ENCODE assay signal across 15 mouse cellular contexts in the genomic region with DNA sequence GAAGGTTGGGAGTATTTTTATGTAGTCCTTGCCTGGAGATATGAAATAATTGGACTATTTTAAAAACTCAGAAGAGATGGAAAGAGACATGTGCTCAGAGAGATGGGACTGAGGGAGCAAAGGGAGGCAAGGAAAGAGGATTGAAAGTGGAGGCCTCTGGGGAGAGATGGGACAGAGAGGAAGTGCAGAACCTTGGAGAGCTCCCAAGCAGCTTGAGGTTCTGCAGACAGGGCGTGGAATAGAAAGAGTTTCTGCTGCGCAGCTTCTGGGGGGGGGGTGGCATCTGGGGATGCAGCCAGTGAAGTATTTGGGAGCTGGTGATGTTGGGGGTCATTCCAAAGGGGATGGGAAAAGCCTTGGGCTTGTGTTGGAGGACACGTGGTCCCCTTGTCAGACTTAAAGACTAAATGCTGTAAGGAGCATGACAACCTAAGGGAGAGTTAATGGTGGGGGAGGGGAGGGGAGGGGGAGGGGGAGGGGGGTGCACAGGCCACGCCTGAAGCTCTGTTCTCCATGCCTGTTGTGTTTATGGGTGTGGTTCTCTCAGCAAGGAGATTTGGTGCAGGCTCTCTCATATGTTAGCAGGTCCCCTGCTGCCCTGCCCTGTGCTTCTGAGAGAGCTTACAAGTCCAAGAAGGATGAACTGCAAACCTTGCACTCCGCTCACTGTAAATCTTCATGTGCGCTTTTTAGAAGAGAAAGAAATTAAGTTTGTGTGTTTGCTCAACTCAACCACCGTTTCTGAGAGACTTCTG. TPM values are rescaled to one million over a fixed set of nuclear protein-coding genes. Genes with fewer than 3 reads are reported as not detected.
DNase-seq lines count a peak whose midpoint lies in the region; ATAC-seq and TF ChIP-seq lines count a peak whose summit lies in the region.
"Had no signal": no experiment of that assay in that cellular context is flagged by ENCODE, and none has a peak within 500 bp of the region (broad histone marks: within the 10 kb centered on the region; RNA-seq: fewer than 3 reads in every experiment).

No protein-coding gene starts in this region.

- no peak overlapping the region for H3K4me3 ChIP-seq in thymus, adult 2 months (ENCODE audit: control insufficient read depth, insufficient read depth, low read length)
- no peak overlapping the region for H3K4me3 ChIP-seq in limb, embryonic 11.5 days (ENCODE audit: low read depth, low read length)
- H3K4me3 ChIP-seq: heart, embryonic 15.5 days; intestine, embryonic 15.5 days; limb, embryonic 13.5 days; neural tube, embryonic 12.5 days had no signal

- 0 out of 2 replicates have a peak, but pooled peaks cover 4% of the 10 kb centered on the region for H3K36me3 ChIP-seq in thymus, adult 2 months (ENCODE audit: control insufficient read depth, insufficient read depth, low read length)
- H3K36me3 ChIP-seq in limb, embryonic 11.5 days (ENCODE audit: control insufficient read depth, insufficient read depth, low read length) = no peaks in the 10 kb centered on the region
- H3K36me3 ChIP-seq: heart, embryonic 15.5 days; intestine, embryonic 15.5 days; limb, embryonic 13.5 days; neural tube, embryonic 12.5 days had no signal

- no peak overlapping the region for H3K4me2 ChIP-seq in limb, embryonic 11.5 days (ENCODE audit: low read depth, severe bottlenecking)
- H3K4me2 ChIP-seq: heart, embryonic 15.5 days; intestine, embryonic 15.5 days; limb, embryonic 13.5 days; neural tube, embryonic 12.5 days had no signal

- DNase-seq in embryo, embryonic 10 days (ENCODE audit: low spot score) = peak; percentile 34
- no peak for DNase-seq in embryo, embryonic 9.5 days (ENCODE audit: extremely low spot score)
- DNase-seq in thymus, postnatal 14 days = peak; percentile 63
- DNase-seq in thymus, adult 2 months = no peak
- DNase-seq in limb, embryonic 11.5 days (ENCODE audit: low spot score) = peak; percentile 41
- DNase-seq in left cerebral cortex, adult 18-20 months (ENCODE audit: low spot score in 2 of 2) = no peak
- DNase-seq in heart, adult 8-10 months (ENCODE audit: low spot score) = no peak
- DNase-seq in right cerebral cortex, adult 18-20 months = no peak
- DNase-seq: adrenal gland, adult 2 months; layer of hippocampus, adult 9-11 months; spleen, adult 18-20 months had no signal

- H3K27me3 ChIP-seq in thymus, adult 2 months (ENCODE audit: control insufficient read depth, insufficient read depth, low read length) = no peaks in the 10 kb centered on the region
- no peaks in the 10 kb centered on the region for H3K27me3 ChIP-seq in limb, embryonic 11.5 days (ENCODE audit: control insufficient read depth, insufficient read depth, low read length)
- H3K27me3 ChIP-seq: heart, embryonic 15.5 days; intestine, embryonic 15.5 days; neural tube, embryonic 12.5 days had no signal

- TF ChIP-seq POLR2A in thymus, adult 2 months (IDR thresholded peaks at IDR 0.05; ENCODE audit: control insufficient read depth, extremely low read depth, insufficient read depth, low read length, poor library complexity) = no peak

- no peak for ATAC-seq in limb, embryonic 11.5 days (ENCODE audit: insufficient number of reproducible peaks, low FRiP score, low TSS enrichment, low read depth)
- ATAC-seq: intestine, embryonic 15.5 days had no signal

- H3K27ac ChIP-seq in thymus, adult 2 months (ENCODE audit: control insufficient read depth, insufficient read depth, low read length) = no peak overlapping the region
- H3K27ac ChIP-seq in limb, embryonic 11.5 days (replicated peaks; ENCODE audit: low read depth, low read length) = no peak overlapping the region
- H3K27ac ChIP-seq: heart, embryonic 15.5 days; intestine, embryonic 15.5 days; limb, embryonic 13.5 days; neural tube, embryonic 12.5 days had no signal

- WGBS in thymus, adult 2 months = 67% methylated on average over 7 of the region's 7 CpGs
- 43% methylated on average over 7 of the region's 7 CpGs for WGBS in limb, embryonic 11.5 days

- TF ChIP-seq CTCF in thymus, adult 2 months (IDR thresholded peaks at IDR 0.05; ENCODE audit: borderline replicate concordance, control insufficient read depth, extremely low read depth, insufficient read depth, low read length, poor library complexity) = no peak

- H3K9me3 ChIP-seq in limb, embryonic 11.5 days (ENCODE audit: control insufficient read depth, low read length) = no peaks in the 10 kb centered on the region
- H3K9me3 ChIP-seq: heart, embryonic 15.5 days; intestine, embryonic 15.5 days; limb, embryonic 13.5 days; neural tube, embryonic 12.5 days had no signal

- H3K9ac ChIP-seq in limb, embryonic 11.5 days (ENCODE audit: low read length) = no peak overlapping the region
- H3K9ac ChIP-seq: heart, embryonic 15.5 days; intestine, embryonic 15.5 days; limb, embryonic 13.5 days; neural tube, embryonic 12.5 days had no signal

- H3K4me1 ChIP-seq in thymus, adult 2 months (replicated peaks; ENCODE audit: control insufficient read depth, insufficient read depth, low read length) = peaks cover 50% of the 10 kb centered on the region
- H3K4me1 ChIP-seq in limb, embryonic 11.5 days (ENCODE audit: control insufficient read depth, insufficient read depth, low read length) = no peaks in the 10 kb centered on the region
- H3K4me1 ChIP-seq: limb, embryonic 13.5 days had no signal

RNA-seq across cellular contexts. Expression of a gene that starts 39.7 kb away (rescaled TPM):
- 26.2 and 32.5 TPM in 2 replicates for polyA plus RNA-seq in thymus, adult 2 months (2012; rRNA removed)
- polyA plus RNA-seq in limb, embryonic 11.5 days (2014; fragmentation: Nextera tagmentation; extraction: Ambion mirVana) = 51.1 and 54.0 TPM in 2 replicates
- total RNA-seq in left cerebral cortex, adult 18-20 months (2021) = under 1 TPM; 0.94 to 0.98 TPM
- 1 to 10 TPM in 1 of 4 experiments, under 1 TPM in 3; 0.22 to 1.6 (median 0.54) TPM for total RNA-seq in heart, adult 8-10 months (2022)

Comparison
In these comparisons a context has a peak if more than half of its experiments do, and no peak if none do; other contexts are left out.
1. DNase-seq: peak in embryo, embryonic 10 days (single experiment), thymus, postnatal 14 days (single experiment) and limb, embryonic 11.5 days (single experiment); none in embryo, embryonic 9.5 days (single experiment), thymus, adult 2 months (single experiment), left cerebral cortex, adult 18-20 months (0 of 2), heart, adult 8-10 months (single experiment) and right cerebral cortex, adult 18-20 months (single experiment).